Mouse (Mus musculus): Measurements from ENCODE around the gene Fam131a.

DNA sequence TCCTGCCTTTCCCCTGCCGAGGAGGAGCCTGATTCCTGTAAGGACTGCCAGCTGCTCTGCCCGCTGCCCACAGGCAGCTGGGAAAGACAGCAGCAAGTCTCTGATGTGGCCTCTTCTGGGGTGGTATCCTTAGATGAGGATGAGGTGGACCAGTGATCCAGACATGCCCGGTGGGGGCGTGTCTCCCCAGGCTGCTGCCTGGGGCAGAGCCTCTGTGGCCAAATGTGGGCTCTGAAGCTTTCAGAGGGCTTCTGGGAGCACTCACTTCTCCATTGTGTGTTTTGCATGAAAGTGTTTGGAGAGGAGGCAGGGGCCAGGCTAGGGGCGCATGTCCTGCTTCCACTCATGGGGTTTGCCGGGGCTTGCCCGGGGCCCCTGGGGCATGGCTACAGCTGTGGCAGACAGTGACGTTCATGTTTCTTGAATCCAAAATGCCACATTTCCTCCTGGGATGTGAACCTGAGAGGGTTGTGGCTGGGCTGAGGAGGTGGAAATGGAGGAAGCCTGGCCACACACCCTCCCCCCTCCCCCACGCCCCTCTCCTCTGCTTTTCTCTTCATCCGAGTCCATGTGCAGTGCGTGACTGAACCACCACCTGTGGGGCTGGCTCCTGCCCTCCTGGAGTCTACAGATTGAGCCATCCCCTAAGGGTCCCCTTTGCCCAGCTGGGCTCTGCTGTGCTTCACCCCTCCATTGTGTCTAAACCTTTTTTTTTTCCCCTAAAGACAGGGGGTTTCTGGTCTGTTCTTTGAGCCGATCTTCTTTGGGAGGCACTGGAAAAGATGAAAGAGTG lies 8.9 kb downstream of the Fam131a start:
- no peak for TF ChIP-seq CTCF (IDR thresholded peaks at IDR 0.05; ENCODE audit: low read depth)
- TF ChIP-seq EP300 (IDR thresholded peaks at IDR 0.05; ENCODE audit: low read depth), result no peak
